Mouse (Mus musculus) olfactory bulb, adult 2 months (tissue): ENCODE data around the gene Abca13. TPM values are rescaled to one million over a fixed set of nuclear protein-coding genes. Genes with fewer than 3 reads are reported as not detected.
"Not testable (repeated sequence)": the region's sequence is repeated elsewhere in the genome, so short reads cannot be mapped to it uniquely, and the experiment has no call there.

Experiments
- H3K27ac ChIP-seq: fragments of 200-500 bp; 2 replicates; pipeline ENCODE4 v1.5.1; 2012; ENCODE audit warnings: low read depth, low read length; ENCODE audit not compliant: insufficient read depth
- H3K4me1 ChIP-seq: fragments of 200-500 bp; 2 replicates; pipeline ENCODE4 v1.6.1; 2012; ENCODE audit warnings: low read length; ENCODE audit not compliant: control insufficient read depth, insufficient read depth
- H3K4me3 ChIP-seq: fragments of 200-500 bp; 2 replicates; pipeline ENCODE4 v1.5.1; 2012; ENCODE audit warnings: mild to moderate bottlenecking, low read depth, low read length, moderate library complexity; ENCODE audit not compliant: insufficient read depth
- CTCF ChIP-seq: fragments of 200-500 bp; IDR thresholded peaks from 2 replicates; pipeline ENCODE4 v1.5.1; 2012; ENCODE audit warnings: low read depth, mild to moderate bottlenecking, low read length, moderate library complexity; ENCODE audit not compliant: insufficient read depth
- POLR2A ChIP-seq: fragments of 200-500 bp; IDR thresholded peaks from 2 replicates; pipeline ENCODE4 v1.6.1; 2012; ENCODE audit warnings: mild to moderate bottlenecking, low read depth, low read length, moderate library complexity; ENCODE audit not compliant: insufficient read depth
- WGBS: fragments of 180-500 bp; shearing (Covaris S2); methylation state at CpG from one replicate; pipeline ENCODE4 v1.1.7; 2018; 5-methylcytosine and 5-hydroxymethylcytosine counted together
- polyA plus RNA-seq: library from polyadenylated mRNA; stranded (reverse); fragments of >200 nt; gene quantifications from 2 replicates; pipeline ENCODE4 v1.2.4, GENCODE M21; 2012; ENCODE audit warnings: low replicate concordance; ENCODE audit not compliant: missing spikeins, insufficient read depth, insufficient read length

The Abca13 gene
- polyA plus RNA-seq, 1 experiment, result not detected

DNA sequence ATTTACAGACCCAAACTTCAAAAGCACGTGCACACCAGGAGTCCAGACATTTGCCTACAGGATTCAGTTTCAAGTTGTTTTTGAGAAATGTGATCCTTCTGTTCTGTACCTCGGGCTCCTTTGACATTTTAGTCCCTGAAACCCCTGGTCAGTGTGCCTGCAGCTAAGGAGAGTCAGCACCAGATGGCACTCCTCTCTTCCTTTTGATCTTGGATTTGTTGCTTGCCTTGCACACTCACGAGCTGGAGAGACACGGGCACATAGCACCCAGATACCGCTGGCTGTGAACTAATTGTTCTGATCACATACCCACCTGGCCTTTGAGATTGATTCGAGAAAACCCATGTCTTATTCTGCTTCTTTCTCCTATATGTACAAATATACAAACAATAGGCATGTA, 289.8 kb downstream of the Abca13 start:
- Histone ChIP-seq H3K4me3 (no peak overlapping the region), H3K27ac (no peak overlapping the region), H3K4me1 (no peaks in the 10 kb centered on the region)
- WGBS, result 20% methylated on average over 6 of the region's 6 CpGs
- TF ChIP-seq CTCF (peak; percentile 31; the same call in 1 of the 2 replicates), POLR2A (no peak)

- TF ChIP-seq CTCF, result no peak
- TF ChIP-seq POLR2A, result no peak
These were observed 308.8 kb downstream of the Abca13 start for GRCm38 (mm10) chr11:9500326-9501142.

GRCm38 (mm10) chr11:9514966-9515365, 323.2 kb downstream of the Abca13 start:
- not testable (repeated sequence) for H3K4me1 ChIP-seq, H3K4me3 ChIP-seq, H3K27ac ChIP-seq
- WGBS, result 55% methylated on average over 2 of the region's 2 CpGs

More at GRCm38 (mm10) chr11:9500326-9501142, 308.8 kb downstream of the Abca13 start:
- no peaks in the 10 kb centered on the region for H3K4me1 ChIP-seq
- H3K4me3 ChIP-seq, result no peak overlapping the region
- WGBS, result 32% methylated on average over 5 of the region's 5 CpGs
- no peak overlapping the region for H3K27ac ChIP-seq

DNA sequence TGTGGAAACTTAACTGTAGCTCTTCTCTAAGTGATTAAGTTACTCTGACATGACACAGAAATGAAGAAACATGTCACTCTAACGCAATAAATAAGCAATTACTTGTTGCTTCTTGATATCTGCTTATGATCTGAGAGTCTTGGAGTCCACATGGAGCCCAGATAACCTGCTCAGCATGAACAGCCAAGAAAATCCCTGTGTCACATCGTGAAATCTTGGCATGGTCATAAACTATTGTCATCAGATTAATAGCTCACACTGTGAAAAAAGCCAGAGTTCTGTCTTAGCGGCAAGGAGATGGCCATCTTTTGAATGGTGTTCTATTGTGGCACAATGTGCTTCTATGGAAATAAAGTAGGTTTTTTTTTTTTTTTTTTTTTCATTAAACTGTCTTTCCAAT, 336.8 kb downstream of the Abca13 start:
- TF ChIP-seq CTCF (no peak), POLR2A (no peak)
- no peak overlapping the region for H3K4me3 ChIP-seq
- WGBS, result 82% methylated on average over 3 of the region's 3 CpGs
- no peak overlapping the region for H3K27ac ChIP-seq
- no peaks in the 10 kb centered on the region for H3K4me1 ChIP-seq

- TF ChIP-seq POLR2A, result no peak
- no peak for TF ChIP-seq CTCF
- no peak overlapping the region for H3K4me3 ChIP-seq
- H3K27ac ChIP-seq, result no peak overlapping the region
- 91% methylated on average over 8 of the region's 8 CpGs for WGBS
- no peaks in the 10 kb centered on the region for H3K4me1 ChIP-seq
These were observed 340.0 kb downstream of the Abca13 start for GRCm38 (mm10) chr11:9531715-9532114.

- WGBS, result 81% methylated on average over 1 of the region's 1 CpGs
- Histone ChIP-seq H3K4me1 (no peaks in the 10 kb centered on the region), H3K27ac (no peak overlapping the region), H3K4me3 (no peak overlapping the region)
- TF ChIP-seq CTCF (no peak), POLR2A (no peak)
These were observed 341.4 kb downstream of the Abca13 start for GRCm38 (mm10) chr11:9533189-9533588.

- TF ChIP-seq CTCF (no peak), POLR2A (no peak)
- H3K27ac ChIP-seq, result no peak overlapping the region
- H3K4me3 ChIP-seq, result no peak overlapping the region
- WGBS, result 98% methylated on average over 1 of the region's 1 CpGs
- H3K4me1 ChIP-seq, result no peaks in the 10 kb centered on the region
These were observed 342.0 kb downstream of the Abca13 start for GRCm38 (mm10) chr11:9533658-9534202.

- Histone ChIP-seq H3K4me1 (no peaks in the 10 kb centered on the region), H3K4me3 (no peak overlapping the region), H3K27ac (no peak overlapping the region)
- TF ChIP-seq CTCF, result no peak
- WGBS, result 74% methylated on average over 6 of the region's 6 CpGs
These were observed 345.1 kb downstream of the Abca13 start for GRCm38 (mm10) chr11:9536811-9537210.

- no peak overlapping the region for H3K4me3 ChIP-seq
- TF ChIP-seq POLR2A (no peak), CTCF (no peak)
- 82% methylated on average over 1 of the region's 1 CpGs for WGBS
- no peak overlapping the region for H3K27ac ChIP-seq
- H3K4me1 ChIP-seq, result no peaks in the 10 kb centered on the region
These were observed 346.6 kb downstream of the Abca13 start for GRCm38 (mm10) chr11:9538328-9538727.
